Mouse (Mus musculus) MEL (cell line): ENCODE measurements around the gene Lypla2. TPM values are rescaled to one million over a fixed set of nuclear protein-coding genes. Genes with fewer than 3 reads are reported as not detected.

Source experiments
- DNase-seq: peaks from one replicate; pipeline ENCODE4 v3.0.0; 2011; ENCODE audit warnings: low read depth, low spot score
- H3K27ac ChIP-seq: 2 replicates; pipeline ENCODE4 v1.5.1; 2012; ENCODE audit warnings: low read depth, mild to moderate bottlenecking, control low read depth, low read length, moderate library complexity; ENCODE audit not compliant: control insufficient read depth
- H3K27me3 ChIP-seq, 2 experiments: fragments of 150-350 bp in 1 of 2; sonication (generic) in 1 of 2; 2 replicates each; pipeline ENCODE4 v1.6.1; 2012; ENCODE audit warnings: low read length in 2 of 2, mild to moderate bottlenecking in 2 of 2, improper control_type of control experiment in 1 of 2, moderate library complexity in 1 of 2; ENCODE audit not compliant: insufficient read depth in 2 of 2, control insufficient read depth in 1 of 2
- H3K36me3 ChIP-seq, 2 experiments: 2 replicates each; pipeline ENCODE4 v1.6.1; 2012 to 2014; ENCODE audit warnings: low read length in 2 of 2, improper control_type of control experiment in 1 of 2, inconsistent platforms in 1 of 2, mild to moderate bottlenecking in 1 of 2; ENCODE audit not compliant: insufficient read depth in 2 of 2, control insufficient read depth in 1 of 2
- H3K4me1 ChIP-seq, 2 experiments: fragments of 150-350 bp in 1 of 2; sonication (generic) in 1 of 2; 2 replicates each; pipeline ENCODE4 v1.6.1; 2012; ENCODE audit warnings: low read length in 2 of 2, improper control_type of control experiment in 1 of 2, mild to moderate bottlenecking in 1 of 2; ENCODE audit not compliant: insufficient read depth in 2 of 2, control insufficient read depth in 1 of 2
- H3K4me3 ChIP-seq, 2 experiments: fragments of 150-350 bp in 1 of 2; sonication (generic) in 1 of 2; 2 replicates each; pipeline ENCODE4 v1.5.1; 2012; ENCODE audit warnings: low read depth in 2 of 2, low read length in 2 of 2, mild to moderate bottlenecking in 2 of 2, moderate library complexity in 2 of 2, control low read depth in 1 of 2, improper control_type of control experiment in 1 of 2; ENCODE audit not compliant: control insufficient read depth in 1 of 2, insufficient read depth in 1 of 2
- H3K79me2 ChIP-seq: 2 replicates; pipeline ENCODE4 v1.6.1; 2012; ENCODE audit warnings: mild to moderate bottlenecking, low read length, moderate library complexity; ENCODE audit not compliant: control insufficient read depth, poor library complexity, insufficient read depth
- H3K9ac ChIP-seq: 2 replicates; pipeline ENCODE4 v1.6.1; 2012; ENCODE audit warnings: low read depth, mild to moderate bottlenecking, control low read depth, low read length, moderate library complexity; ENCODE audit not compliant: control insufficient read depth, poor library complexity, severe bottlenecking
- H3K9me3 ChIP-seq: fragments of 150-350 bp; sonication (generic); replicated peaks from 2 replicates; pipeline ENCODE4 v1.6.1; 2012; ENCODE audit warnings: mild to moderate bottlenecking, low read length, improper control_type of control experiment, moderate library complexity; ENCODE audit not compliant: insufficient read depth
- BHLHE40 ChIP-seq: IDR thresholded peaks from 2 replicates; pipeline ENCODE4 v1.6.1; 2012; ENCODE audit warnings: low read depth, mild to moderate bottlenecking, inconsistent platforms, low read length, improper control_type of control experiment, borderline replicate concordance
- CHD1 ChIP-seq: IDR thresholded peaks from 2 replicates; pipeline ENCODE4 v1.6.1; 2012; ENCODE audit warnings: low read depth, mild to moderate bottlenecking, inconsistent platforms, low read length, improper control_type of control experiment
- CHD2 ChIP-seq: IDR thresholded peaks from 2 replicates; pipeline ENCODE4 v1.6.1; 2011; ENCODE audit warnings: low read length, improper control_type of control experiment
- CTCF ChIP-seq, 3 experiments: IDR thresholded peaks in 2 of 3; conservative IDR thresholded peaks in 1 of 3; 2 replicates each; pipeline ENCODE4 v1.5.1; 2011 to 2012; ENCODE audit warnings: low read length in 3 of 3, low read depth in 2 of 3, mild to moderate bottlenecking in 2 of 3, improper control_type of control experiment in 1 of 3, inconsistent platforms in 1 of 3, mixed read lengths in 1 of 3, moderate library complexity in 1 of 3; ENCODE audit not compliant: control insufficient read depth in 1 of 3, insufficient read depth in 1 of 3, poor library complexity in 1 of 3, severe bottlenecking in 1 of 3
- EP300 ChIP-seq, 2 experiments: IDR thresholded peaks; 2 replicates each; pipeline ENCODE4 v1.6.1; 2011; ENCODE audit warnings: improper control_type of control experiment in 2 of 2, low read length in 2 of 2, low read depth in 1 of 2, mild to moderate bottlenecking in 1 of 2
- ETS1 ChIP-seq: IDR thresholded peaks from 2 replicates; pipeline ENCODE4 v1.6.1; 2012; ENCODE audit warnings: low read depth, mild to moderate bottlenecking, inconsistent platforms, low read length, improper control_type of control experiment, moderate library complexity
- GABPA ChIP-seq: IDR thresholded peaks from 2 replicates; pipeline ENCODE4 v1.6.1; 2012; ENCODE audit warnings: low read depth, mild to moderate bottlenecking, inconsistent platforms, low read length, improper control_type of control experiment, moderate library complexity
- GATA1 ChIP-seq: IDR thresholded peaks from 2 replicates; pipeline ENCODE4 v1.6.1; 2011; ENCODE audit warnings: low read depth, low read length, improper control_type of control experiment
- HCFC1 ChIP-seq: IDR thresholded peaks from 2 replicates; pipeline ENCODE4 v1.6.1; 2012; ENCODE audit warnings: low read depth, mild to moderate bottlenecking, inconsistent platforms, low read length, improper control_type of control experiment, moderate library complexity
- JUND ChIP-seq: IDR thresholded peaks from 2 replicates; pipeline ENCODE4 v1.6.1; 2011; ENCODE audit warnings: low read depth, mild to moderate bottlenecking, improper control_type of control experiment, low read length
- KAT2A ChIP-seq: conservative IDR thresholded peaks from 2 replicates; pipeline ENCODE4 v1.6.1; 2012; ENCODE audit warnings: low read depth, low read length, improper control_type of control experiment, inconsistent platforms
- MAFK ChIP-seq: IDR thresholded peaks from 2 replicates; pipeline ENCODE4 v1.6.1; 2011; ENCODE audit warnings: low read depth, mild to moderate bottlenecking, low read length, improper control_type of control experiment, borderline replicate concordance
- MAX ChIP-seq: IDR thresholded peaks from 2 replicates; pipeline ENCODE4 v1.6.1; 2011; ENCODE audit warnings: low read length, improper control_type of control experiment
- MEF2A ChIP-seq: IDR thresholded peaks from 2 replicates; pipeline ENCODE4 v1.6.1; 2014; ENCODE audit warnings: low read depth, mild to moderate bottlenecking, inconsistent platforms, low read length, improper control_type of control experiment; ENCODE audit not compliant: poor library complexity, insufficient replicate concordance, severe bottlenecking; ENCODE audit errors: extremely low read depth
- MXI1 ChIP-seq: IDR thresholded peaks from 2 replicates; pipeline ENCODE4 v1.6.1; 2011; ENCODE audit warnings: mild to moderate bottlenecking, low read depth, low read length, improper control_type of control experiment
- MYB ChIP-seq: IDR thresholded peaks from 2 replicates; pipeline ENCODE4 v1.6.1; 2011; ENCODE audit warnings: mild to moderate bottlenecking, low read depth, low read length, improper control_type of control experiment
- MYC ChIP-seq: IDR thresholded peaks from 2 replicates; pipeline ENCODE4 v1.6.1; 2011; ENCODE audit warnings: low read depth, mild to moderate bottlenecking, low read length, improper control_type of control experiment, moderate library complexity
- NELFE ChIP-seq: IDR thresholded peaks from 2 replicates; pipeline ENCODE4 v1.6.1; 2011; ENCODE audit warnings: low read depth, low read length, improper control_type of control experiment
- NRF1 ChIP-seq: IDR thresholded peaks from 2 replicates; pipeline ENCODE4 v1.6.1; 2014; ENCODE audit warnings: low read depth, mild to moderate bottlenecking, inconsistent platforms, low read length, improper control_type of control experiment, moderate library complexity; ENCODE audit not compliant: poor library complexity, insufficient read depth, severe bottlenecking
- POLR2A ChIP-seq, 2 experiments: IDR thresholded peaks; 2 replicates each; pipeline ENCODE4 v1.6.1; 2011 to 2012; ENCODE audit warnings: low read length in 2 of 2, mild to moderate bottlenecking in 2 of 2, control low read depth in 1 of 2, improper control_type of control experiment in 1 of 2, low read depth in 1 of 2, moderate library complexity in 1 of 2; ENCODE audit not compliant: control insufficient read depth in 1 of 2, insufficient read depth in 1 of 2, poor library complexity in 1 of 2
- POLR2AphosphoS2 ChIP-seq: IDR thresholded peaks from 2 replicates; pipeline ENCODE4 v1.6.1; 2011; ENCODE audit warnings: low read length, improper control_type of control experiment
- POLR2AphosphoS5 ChIP-seq: IDR thresholded peaks from 2 replicates; pipeline ENCODE4 v1.6.1; 2012; ENCODE audit warnings: low read depth, borderline replicate concordance, mild to moderate bottlenecking, inconsistent platforms, low read length, moderate library complexity, mixed read lengths
- RAD21 ChIP-seq: IDR thresholded peaks from 2 replicates; pipeline ENCODE4 v1.6.1; 2011; ENCODE audit warnings: mild to moderate bottlenecking, low read depth, low read length, improper control_type of control experiment
- RCOR1 ChIP-seq: IDR thresholded peaks from 2 replicates; pipeline ENCODE4 v1.6.1; 2012; ENCODE audit warnings: low read depth, mild to moderate bottlenecking, inconsistent platforms, low read length, improper control_type of control experiment
- SIN3A ChIP-seq: IDR thresholded peaks from 2 replicates; pipeline ENCODE4 v1.6.1; 2012; ENCODE audit warnings: low read length, improper control_type of control experiment, inconsistent platforms
- SMC3 ChIP-seq: IDR thresholded peaks from 2 replicates; pipeline ENCODE4 v1.6.1; 2011; ENCODE audit warnings: low read depth, low read length, improper control_type of control experiment
- TAL1 ChIP-seq: IDR thresholded peaks from 2 replicates; pipeline ENCODE4 v1.6.1; 2012; ENCODE audit warnings: mild to moderate bottlenecking, inconsistent platforms, low read length, moderate library complexity, mixed read lengths
- TBP ChIP-seq: IDR thresholded peaks from 2 replicates; pipeline ENCODE4 v1.8.0; 2011; ENCODE audit warnings: low read depth, low read length, improper control_type of control experiment
- TCF12 ChIP-seq: IDR thresholded peaks from 2 replicates; pipeline ENCODE4 v1.6.1; 2014; ENCODE audit warnings: low read depth, mild to moderate bottlenecking, inconsistent platforms, low read length, improper control_type of control experiment, moderate library complexity
- UBTF ChIP-seq: IDR thresholded peaks from 2 replicates; pipeline ENCODE4 v1.6.1; 2012; ENCODE audit warnings: low read depth, mild to moderate bottlenecking, inconsistent platforms, low read length, improper control_type of control experiment, moderate library complexity, borderline replicate concordance; ENCODE audit not compliant: insufficient read depth
- USF1 ChIP-seq: IDR thresholded peaks from 2 replicates; pipeline ENCODE4 v1.6.1; 2014; ENCODE audit warnings: low read depth, mild to moderate bottlenecking, inconsistent platforms, low read length, improper control_type of control experiment, moderate library complexity
- USF2 ChIP-seq, 2 experiments: IDR thresholded peaks; 2 replicates each; pipeline ENCODE4 v1.6.1; 2011 to 2012; ENCODE audit warnings: improper control_type of control experiment in 2 of 2, low read length in 2 of 2, borderline replicate concordance in 1 of 2, inconsistent platforms in 1 of 2, low read depth in 1 of 2, mild to moderate bottlenecking in 1 of 2; ENCODE audit not compliant: insufficient read depth in 1 of 2
- ZC3H11A ChIP-seq: IDR thresholded peaks from 2 replicates; pipeline ENCODE4 v1.6.1; 2012; ENCODE audit warnings: low read depth, mild to moderate bottlenecking, inconsistent platforms, low read length, improper control_type of control experiment
- ZMIZ1 ChIP-seq: IDR thresholded peaks from 2 replicates; pipeline ENCODE4 v1.6.1; 2012; ENCODE audit warnings: low read depth, mild to moderate bottlenecking, inconsistent platforms, low read length, improper control_type of control experiment, moderate library complexity
- ZNF384 ChIP-seq: IDR thresholded peaks from 2 replicates; pipeline ENCODE4 v1.6.1; 2012; ENCODE audit warnings: low read depth, mild to moderate bottlenecking, inconsistent platforms, low read length, improper control_type of control experiment
- polyA plus RNA-seq, 2 experiments: library from polyadenylated mRNA; stranded (reverse) in 1 of 2; unstranded in 1 of 2; fragments of >175 nt in 1 of 2; fragments of >200 nt in 1 of 2; gene quantifications; 2 replicates each; pipeline versions ENCODE4 v1.2.1 to v1.2.4; 2012; ENCODE audit warnings: low replicate concordance in 2 of 2, low read depth in 1 of 2; ENCODE audit not compliant: insufficient read length in 2 of 2, insufficient read depth in 1 of 2, missing spikeins in 1 of 2
- total RNA-seq: library from RNA; depleted of rRNA; stranded (reverse); fragments of 300-350 nt; gene quantifications from 2 replicates; pipeline ENCODE4 v1.2.3, GENCODE M21; 2012

The Lypla2 gene
- total and polyA plus RNA-seq, 3 experiments, result 65.1 to 95.6 TPM; not detected in 1

GRCm38 (mm10) chr4:135963457-135964193 is 8.8 kb downstream of the Lypla2 start, which contains the start of gene Gale:
Gale (plus strand) TSS chr4:135963727.
- peak; percentile 99 for DNase-seq
- Histone ChIP-seq H3K9ac (peak within 1 kb of the TSS; percentile 90), H3K9me3 (no peaks in the 10 kb centered on the region), H3K27ac (peak within 1 kb of the TSS; percentile 93), H3K36me3 (peaks cover 0 to 6% of the 10 kb centered on the region in 2 experiments; a peak in 3 of 4 replicates), H3K4me1 (peaks cover 4 to 7% of the 10 kb centered on the region in 2 experiments; a peak in 3 of 4 replicates), H3K4me3 (peak within 1 kb of the TSS; percentile 83 to 86), H3K79me2 (peaks cover 7% of the 10 kb centered on the region; the same call in 1 of the 2 replicates), H3K27me3 (no peaks in the 10 kb centered on the region)
- TF ChIP-seq USF1 (0 out of 2 replicates have a peak, but pooled peaks have one; percentile 27), NRF1 (peak; percentile 87), MYB (no peak), RCOR1 (no peak), ZMIZ1 (peak; percentile 95), CHD1 (no peak), SMC3 (no peak), POLR2A (IDR thresholded peaks at IDR 0.05; ENCODE audit: control insufficient read depth in 1 of 2, insufficient read depth in 1 of 2, low read depth in 1 of 2, low read length in 2 of 2, poor library complexity in 1 of 2) (peak; percentile 88 to 97), MAX (peak; percentile 60; the same call in 1 of the 2 replicates), TCF12 (peak; percentile 69; the same call in 1 of the 2 replicates), HCFC1 (peak; percentile 97), EP300 (IDR thresholded peaks at IDR 0.05; ENCODE audit: low read depth in 1 of 2, low read length in 2 of 2) (peak in 1 of 2 experiments; percentile 43; a peak in 2 of 4 replicates), CTCF (IDR thresholded peaks at IDR 0.05 in 2 of 3, conservative IDR thresholded peaks at IDR 0.05 in 1 of 3; ENCODE audit: control insufficient read depth in 1 of 3, insufficient read depth in 1 of 3, low read depth in 2 of 3, low read length in 3 of 3, poor library complexity in 1 of 3, severe bottlenecking in 1 of 3) (0 out of 6 replicates have a peak, but pooled peaks of 1 of the 3 experiments have one; percentile 3), ETS1 (peak; percentile 34; the same call in 1 of the 2 replicates), JUND (no peak), GABPA (no peak), POLR2AphosphoS5 (no peak), MXI1 (peak; percentile 88), POLR2AphosphoS2 (peak; percentile 91; the same call in 1 of the 2 replicates), GATA1 (no peak), KAT2A (peak; percentile 75), TAL1 (no peak), UBTF (0 out of 2 replicates have a peak, but pooled peaks have one; percentile 87), BHLHE40 (no peak), MEF2A (no peak), MYC (peak; percentile 89), USF2 (IDR thresholded peaks at IDR 0.05; ENCODE audit: borderline replicate concordance in 1 of 2, insufficient read depth in 1 of 2, low read depth in 1 of 2, low read length in 2 of 2) (no peak), MAFK (no peak), SIN3A (peak; percentile 100), CHD2 (no peak), ZC3H11A (no peak), RAD21 (no peak), ZNF384 (no peak), NELFE (peak; percentile 97), TBP (peak; percentile 84)
